In the genomic region with DNA sequence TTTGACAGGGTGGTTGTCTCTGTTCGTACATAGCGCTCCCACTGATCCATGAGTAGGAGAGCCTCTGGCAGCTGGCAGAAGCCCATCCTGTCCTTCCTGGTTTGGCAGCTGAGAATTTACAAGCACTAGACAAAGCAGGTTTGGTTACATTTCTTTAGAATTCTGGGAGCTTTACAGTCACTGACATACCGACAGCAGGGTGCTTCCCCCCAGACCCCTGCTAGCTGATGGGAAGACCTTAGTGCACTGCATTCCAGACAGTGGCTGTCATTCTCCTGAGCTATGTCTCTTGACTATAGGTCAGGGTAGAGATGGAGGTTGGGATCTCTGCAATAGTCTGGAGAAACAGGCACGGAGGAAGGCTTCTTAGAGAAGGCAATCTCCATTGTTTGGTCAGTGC, we compare ENCODE assay signal across 12 mouse cellular contexts.
"Had no signal": no experiment of that assay in that cellular context is flagged by ENCODE, and none has a peak within 500 bp of the region (broad histone marks: within the 10 kb centered on the region; RNA-seq: fewer than 3 reads in every experiment).

No protein-coding gene starts in this region.

- H3K4me1 ChIP-seq: kidney, embryonic 15.5 days; midbrain, embryonic 13.5 days; stomach, embryonic 15.5 days had no signal

- H3K4me2 ChIP-seq: kidney, embryonic 15.5 days; midbrain, embryonic 13.5 days; stomach, embryonic 15.5 days had no signal

- DNase-seq: kidney, adult 2 months; kidney, postnatal 25 days; layer of hippocampus, adult 9-11 months; layer of hippocampus, postnatal 36 days; left cerebral cortex, postnatal 4 days; lung, adult 18-20 months; right cerebral cortex, postnatal 14 days; thymus, postnatal 36 days had no signal

- H3K27me3 ChIP-seq: kidney, embryonic 15.5 days; midbrain, embryonic 13.5 days; stomach, embryonic 15.5 days had no signal

- H3K4me3 ChIP-seq: kidney, embryonic 15.5 days; midbrain, embryonic 13.5 days; stomach, embryonic 15.5 days had no signal

- H3K9me3 ChIP-seq: kidney, embryonic 15.5 days; midbrain, embryonic 13.5 days; stomach, embryonic 15.5 days had no signal

- ATAC-seq: midbrain, embryonic 13.5 days had no signal

- H3K9ac ChIP-seq: kidney, embryonic 15.5 days; liver, embryonic 14.5 days; midbrain, embryonic 13.5 days; stomach, embryonic 15.5 days had no signal

- H3K27ac ChIP-seq: kidney, embryonic 15.5 days; liver, embryonic 14.5 days; midbrain, embryonic 13.5 days; stomach, embryonic 15.5 days had no signal

- H3K36me3 ChIP-seq: kidney, embryonic 15.5 days; midbrain, embryonic 13.5 days; stomach, embryonic 15.5 days had no signal
